Comparison of ENCODE assay signal across 12 mouse cellular contexts in genomic region chr17:80558583-80558982, GRCm38 (mm10). TPM values are rescaled to one million over a fixed set of nuclear protein-coding genes. Genes with fewer than 3 reads are reported as not detected.
DNase-seq lines count a peak whose midpoint lies in the region; ATAC-seq and TF ChIP-seq lines count a peak whose summit lies in the region.
"Had no signal": no experiment of that assay in that cellular context is flagged by ENCODE, and none has a peak within 500 bp of the region (broad histone marks: within the 10 kb centered on the region; RNA-seq: fewer than 3 reads in every experiment).

No protein-coding gene starts in this region.

- DNase-seq in heart, adult 2 months = no peak
- no peak for DNase-seq in kidney, postnatal 0 days (ENCODE audit: low spot score)
- DNase-seq in layer of hippocampus, postnatal 14 days (ENCODE audit: low spot score in 2 of 2) = no peak
- no peak for DNase-seq in layer of hippocampus, adult 2 months (ENCODE audit: low spot score in 2 of 2)

- intact Hi-C loops in heart, adult 2 months (cut with DNase I) = no loop called here

- TF ChIP-seq CTCF in heart, adult 2 months (IDR thresholded peaks at IDR 0.05) = no peak
- no peak for TF ChIP-seq CTCF in kidney, postnatal 0 days (IDR thresholded peaks at IDR 0.05; ENCODE audit: low read depth)
- TF ChIP-seq CTCF in layer of hippocampus, adult 2 months (conservative IDR thresholded peaks at IDR 0.05) = no peak

- 70% methylated on average over 14 of the region's 14 CpGs for WGBS in heart, embryonic 13.5 days
- 77% methylated on average over 14 of the region's 14 CpGs for WGBS in heart, adult 2 months
- 65% methylated on average over 14 of the region's 14 CpGs for WGBS in kidney, postnatal 0 days
- 67% methylated on average over 14 of the region's 14 CpGs for WGBS in liver, embryonic 12.5 days (ENCODE audit: insufficient replicate concordance)

- no peak for TF ChIP-seq EP300 in heart, adult 2 months (IDR thresholded peaks at IDR 0.05; ENCODE audit: insufficient read depth, low read depth, low read length)

- H3K36me3 ChIP-seq in heart, embryonic 13.5 days = no peaks in the 10 kb centered on the region
- no peaks in the 10 kb centered on the region for H3K36me3 ChIP-seq in heart, adult 2 months (ENCODE audit: control insufficient read depth, insufficient read depth, low read length)
- no peaks in the 10 kb centered on the region for H3K36me3 ChIP-seq in kidney, postnatal 0 days (ENCODE audit: insufficient read depth, low read length)
- H3K36me3 ChIP-seq in liver, embryonic 12.5 days = no peaks in the 10 kb centered on the region

- no peak overlapping the region for H3K4me3 ChIP-seq in heart, embryonic 13.5 days
- H3K4me3 ChIP-seq in heart, adult 2 months = no peak overlapping the region
- peak overlapping the region; percentile 12; the same call in 1 of the 2 replicates for H3K4me3 ChIP-seq in brown adipose tissue, adult 24 weeks (ENCODE audit: insufficient read depth, low read depth, low read length)
- H3K4me3 ChIP-seq in kidney, postnatal 0 days (replicated peaks; ENCODE audit: low read depth, low read length) = no peak overlapping the region
- no peak overlapping the region for H3K4me3 ChIP-seq in liver, embryonic 12.5 days
- H3K4me3 ChIP-seq in layer of hippocampus, adult 2 months = no peak overlapping the region
- H3K4me3 ChIP-seq: erythroblast, embryonic 14.5 days had no signal

- no peak for ATAC-seq in heart, embryonic 13.5 days (ENCODE audit: extremely low read depth, insufficient number of reproducible peaks, low FRiP score, low TSS enrichment)
- ATAC-seq in kidney, postnatal 0 days (replicated peaks; ENCODE audit: low FRiP score, low read depth) = no peak
- ATAC-seq in liver, embryonic 12.5 days = no peak
- no peak for ATAC-seq in erythroblast, adult 5-6 weeks (replicated peaks; ENCODE audit: low FRiP score, poor library complexity, severe bottlenecking)

- H3K79me2 ChIP-seq in heart, adult 2 months (replicated peaks; ENCODE audit: control insufficient read depth, insufficient read depth, low read length) = no peaks in the 10 kb centered on the region

- H3K9ac ChIP-seq in heart, embryonic 13.5 days = no peak overlapping the region
- no peak overlapping the region for H3K9ac ChIP-seq in heart, adult 2 months (ENCODE audit: low read depth, low read length)
- H3K9ac ChIP-seq in kidney, postnatal 0 days (ENCODE audit: low read depth, low read length) = no peak overlapping the region
- 0 out of 2 replicates have a peak overlapping the region, but pooled peaks have one; percentile 9 for H3K9ac ChIP-seq in liver, embryonic 12.5 days
- H3K9ac ChIP-seq: lung, embryonic 14.5 days had no signal

- H3K4me2 ChIP-seq in heart, embryonic 13.5 days = peak overlapping the region; percentile 33; the same call in 1 of the 2 replicates
- H3K4me2 ChIP-seq in kidney, postnatal 0 days (ENCODE audit: low read length) = no peak overlapping the region
- peak overlapping the region; percentile 29; the same call in 1 of the 2 replicates for H3K4me2 ChIP-seq in liver, embryonic 12.5 days
- H3K4me2 ChIP-seq: lung, embryonic 14.5 days had no signal

- no peak for TF ChIP-seq POLR2A in heart, adult 2 months (IDR thresholded peaks at IDR 0.05; ENCODE audit: insufficient read depth, low read depth, low read length)

- H3K27ac ChIP-seq in heart, embryonic 13.5 days (replicated peaks) = no peak overlapping the region
- no peak overlapping the region for H3K27ac ChIP-seq in heart, adult 2 months
- no peak overlapping the region for H3K27ac ChIP-seq in brown adipose tissue, adult 24 weeks (replicated peaks; ENCODE audit: low read depth, low read length)
- H3K27ac ChIP-seq in kidney, postnatal 0 days = peak overlapping the region; percentile 47; the same call in 1 of the 2 replicates
- H3K27ac ChIP-seq in liver, embryonic 12.5 days = peak overlapping the region; percentile 67
- H3K27ac ChIP-seq in layer of hippocampus, adult 2 months = no peak overlapping the region

- H3K27me3 ChIP-seq in heart, embryonic 13.5 days (replicated peaks) = no peaks in the 10 kb centered on the region
- H3K27me3 ChIP-seq in heart, adult 2 months (ENCODE audit: control insufficient read depth, insufficient read depth, low read length) = no peaks in the 10 kb centered on the region
- H3K27me3 ChIP-seq in kidney, postnatal 0 days (ENCODE audit: insufficient read depth, low read length) = no peaks in the 10 kb centered on the region
- H3K27me3 ChIP-seq in liver, embryonic 12.5 days (replicated peaks) = no peaks in the 10 kb centered on the region

- no peaks in the 10 kb centered on the region; the same call in 1 of the 2 replicates for H3K4me1 ChIP-seq in heart, embryonic 13.5 days
- no peaks in the 10 kb centered on the region; the same call in 1 of the 2 replicates for H3K4me1 ChIP-seq in heart, adult 2 months (ENCODE audit: control insufficient read depth, insufficient read depth, low read length)
- H3K4me1 ChIP-seq in brown adipose tissue, adult 24 weeks (ENCODE audit: control insufficient read depth, insufficient read depth, insufficient read length, low read length) = no peaks in the 10 kb centered on the region
- H3K4me1 ChIP-seq in kidney, postnatal 0 days (replicated peaks; ENCODE audit: insufficient read depth, low read length) = no peaks in the 10 kb centered on the region
- peaks cover 9% of the 10 kb centered on the region for H3K4me1 ChIP-seq in liver, embryonic 12.5 days

- H3K9me3 ChIP-seq in heart, embryonic 13.5 days = no peaks in the 10 kb centered on the region
- H3K9me3 ChIP-seq in kidney, postnatal 0 days (replicated peaks; ENCODE audit: low read length) = no peaks in the 10 kb centered on the region
- no peaks in the 10 kb centered on the region for H3K9me3 ChIP-seq in liver, embryonic 12.5 days (replicated peaks)

RNA-seq across cellular contexts. Expression of gene Cdkl4, which starts 19.0 kb away (rescaled TPM):
- 0.14 TPM in 1 of 2 replicates, not detected in the other for polyA plus RNA-seq in heart, embryonic 13.5 days (2015; fragmentation: Nextera tagmentation; extraction: Ambion mirVana)
- total RNA-seq in heart, adult 2 months (2021) = under 1 TPM in 1 of 2 experiments, not detected in 1; 0.18 TPM
- polyA plus RNA-seq in heart, adult 2 months (2012; rRNA removed) = 0.18 TPM in 1 of 2 replicates, not detected in the other
- not detected in 2 replicates for polyA plus RNA-seq in brown adipose tissue, adult 24 weeks (2012; ENCODE audit: insufficient read depth, insufficient read length, missing spikeins)
- polyA plus RNA-seq in kidney, postnatal 0 days (2015; fragmentation: Nextera tagmentation; extraction: Ambion mirVana) = 1.6 and 1.8 TPM in 2 replicates
- polyA plus RNA-seq in liver, embryonic 12.5 days (2016; fragmentation: Nextera tagmentation; extraction: Ambion mirVana) = 0.10 and 0.32 TPM in 2 replicates
- 10 to 100 TPM; 13.3 to 15.5 TPM for total RNA-seq in layer of hippocampus, postnatal 14 days (2021)
- not detected in 2 replicates for total RNA-seq in erythroblast, adult 5-6 weeks (2015; ENCODE audit: low replicate concordance)
- total RNA-seq in erythroblast, adult 5-6 weeks (2017; ENCODE audit: low replicate concordance) = 0.42 and 1.0 TPM in 2 replicates
- total RNA-seq in layer of hippocampus, adult 2 months (2021) = 10 to 100 TPM; 14.0 to 16.3 TPM
- total RNA-seq: common myeloid progenitor, adult 5-6 weeks; hematopoietic stem cell, adult 5-6 weeks had no signal
- polyA plus RNA-seq: erythroblast, embryonic 14.5 days had no signal

Comparison
In these comparisons a context has a peak if more than half of its experiments do, and no peak if none do; other contexts are left out.
1. H3K27ac ChIP-seq: peak in kidney, postnatal 0 days (single experiment) and liver, embryonic 12.5 days (single experiment); none in heart, embryonic 13.5 days (single experiment), heart, adult 2 months (single experiment), brown adipose tissue, adult 24 weeks (single experiment) and layer of hippocampus, adult 2 months (single experiment).